Mouse (Mus musculus): Measurements from ENCODE around the gene Brms1l.
A peak's percentile ranks its signal among the peaks of the same experiment; 100 is the strongest.
"Not testable (repeated sequence)": the region's sequence is repeated elsewhere in the genome, so short reads cannot be mapped to it uniquely, and the experiment has no call there.

The Brms1l gene

GRCm38 (mm10) chr12:55836199-55836951 lies at the start of gene Brms1l:
Gene Brms1l, plus strand, starts transcription at chr12:55836324.
- peak; percentile 97 for DNase-seq (ENCODE audit: low spot score)

GRCm38 (mm10) chr12:55794485-55794884 lies 41.6 kb upstream of the Brms1l start:
- not testable (repeated sequence) for DNase-seq (ENCODE audit: low spot score)

DNA sequence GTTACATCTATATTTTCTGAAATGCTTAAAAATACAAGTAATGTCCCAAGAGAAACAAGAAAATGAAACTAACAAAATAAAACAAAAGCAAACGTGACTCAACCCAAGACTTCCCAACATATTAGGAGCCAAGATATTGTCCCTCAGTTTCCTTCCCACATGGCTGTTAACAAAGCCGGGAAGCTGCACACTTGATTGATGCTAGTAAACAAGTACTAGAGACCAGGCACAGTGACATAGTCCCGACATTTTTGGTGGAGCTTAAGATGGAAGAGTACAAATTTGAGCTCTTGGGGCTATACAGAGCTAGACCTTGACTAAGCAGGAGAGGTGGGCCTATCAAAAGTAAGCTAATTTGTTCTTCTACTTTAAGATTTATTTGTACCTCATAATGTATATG lies 39.0 kb upstream of the Brms1l start:
- DNase-seq (ENCODE audit: low spot score) = no peak

- no peak for DNase-seq (ENCODE audit: low spot score)
Measured at GRCm38 (mm10) chr12:55798745-55799144, 37.4 kb upstream of the Brms1l start.

DNA sequence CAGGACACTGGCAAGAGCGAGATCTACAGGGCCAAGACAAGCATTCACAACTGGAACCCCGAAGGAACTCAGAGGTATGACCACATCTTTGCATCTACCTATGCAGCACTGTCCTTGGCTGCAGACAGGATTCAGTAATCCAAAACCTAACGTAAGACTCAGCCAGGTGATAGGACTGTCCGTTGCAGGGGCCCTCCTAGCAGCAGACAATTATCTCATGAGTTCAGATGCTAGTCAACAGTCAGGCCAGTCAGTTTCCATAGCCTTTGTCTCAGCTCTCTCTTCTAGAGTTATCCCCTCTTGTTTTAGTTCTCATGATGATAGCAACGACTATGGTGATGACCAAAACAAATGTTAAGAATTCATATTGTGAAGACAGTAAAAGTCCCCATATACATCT lies 36.0 kb upstream of the Brms1l start:
- no peak for DNase-seq (ENCODE audit: low spot score)

DNA sequence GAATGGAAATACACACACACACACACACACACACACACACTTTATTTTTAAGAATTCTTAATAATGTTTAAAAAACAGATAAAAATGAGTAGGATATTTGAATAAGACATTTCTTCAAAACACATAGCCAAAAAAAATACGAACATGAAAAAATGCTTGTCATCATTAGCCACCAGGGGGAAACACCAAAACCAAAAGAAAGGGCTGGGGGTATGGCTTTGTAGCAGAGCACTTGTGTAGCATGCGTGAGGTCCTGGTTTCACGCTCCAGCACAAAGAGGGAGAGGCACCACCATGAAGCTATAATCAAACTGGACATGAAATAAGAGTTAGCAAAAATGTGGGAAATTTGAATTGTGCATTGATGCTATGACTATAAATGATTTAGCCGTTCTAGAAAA lies 35.0 kb upstream of the Brms1l start:
- DNase-seq (ENCODE audit: low spot score) = no peak

DNA sequence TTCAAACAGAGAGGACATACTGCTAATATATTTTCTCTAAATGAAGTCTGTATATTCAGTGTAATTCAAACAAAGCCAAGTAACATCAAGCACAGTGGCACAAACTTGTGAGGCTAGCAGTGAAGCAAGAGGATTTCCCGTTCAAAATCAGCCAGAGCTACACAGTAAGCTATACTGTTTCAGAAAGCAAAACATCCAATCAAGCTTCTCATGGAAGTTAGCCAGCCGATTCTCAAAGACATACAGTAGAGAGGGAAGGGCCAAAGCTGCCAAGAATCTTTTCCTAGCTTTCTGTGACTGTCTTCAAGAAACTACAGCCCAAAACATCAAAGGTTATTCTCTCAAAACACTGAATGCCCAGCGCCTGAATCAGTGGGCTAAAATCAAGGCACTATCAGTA lies 31.1 kb upstream of the Brms1l start:
- DNase-seq (ENCODE audit: low spot score) = no peak

- no peak for DNase-seq (ENCODE audit: low spot score)
Measured at GRCm38 (mm10) chr12:55816488-55816887, 19.6 kb upstream of the Brms1l start.

DNA sequence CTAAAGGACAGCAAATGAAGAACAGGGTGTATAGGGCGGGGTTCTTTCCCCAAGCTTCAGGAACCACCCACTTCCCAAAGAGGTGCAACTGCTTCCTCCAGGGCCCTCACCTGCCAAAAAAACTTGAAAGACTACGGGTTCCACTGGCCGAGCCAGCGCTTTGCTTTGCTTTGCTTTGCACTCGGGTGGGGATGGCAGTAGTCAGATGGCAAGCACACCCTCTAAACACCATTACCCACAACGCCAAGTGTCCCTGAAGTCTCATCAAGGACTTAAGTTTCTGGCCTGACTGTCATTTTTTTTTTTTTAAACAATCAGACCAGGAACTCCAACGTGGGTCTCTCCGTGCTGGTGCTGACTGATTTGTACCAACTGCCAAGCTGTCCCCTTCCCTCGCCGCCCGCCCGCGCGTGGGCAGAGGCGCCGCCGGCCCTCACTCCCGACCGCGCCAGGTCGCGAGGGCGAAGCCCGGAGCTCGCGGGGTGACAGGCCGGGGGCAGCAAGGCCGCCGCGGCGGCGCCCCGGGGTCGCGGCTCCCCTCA lies 15.9 kb upstream of the Brms1l start:
- DNase-seq (ENCODE audit: low spot score) = peak; percentile 51

- peak; percentile 87 for DNase-seq (ENCODE audit: low spot score)
Measured at GRCm38 (mm10) chr12:55820661-55821314, 15.3 kb upstream of the Brms1l start, which contains the start of gene Ralgapa1. Gene Ralgapa1, minus strand, starts transcription at chr12:55821167.

GRCm38 (mm10) chr12:55824027-55824426 lies 12.1 kb upstream of the Brms1l start:
- DNase-seq (ENCODE audit: low spot score) = no peak

GRCm38 (mm10) chr12:55825537-55825936 lies 10.6 kb upstream of the Brms1l start:
- DNase-seq (ENCODE audit: low spot score) = no peak

DNA sequence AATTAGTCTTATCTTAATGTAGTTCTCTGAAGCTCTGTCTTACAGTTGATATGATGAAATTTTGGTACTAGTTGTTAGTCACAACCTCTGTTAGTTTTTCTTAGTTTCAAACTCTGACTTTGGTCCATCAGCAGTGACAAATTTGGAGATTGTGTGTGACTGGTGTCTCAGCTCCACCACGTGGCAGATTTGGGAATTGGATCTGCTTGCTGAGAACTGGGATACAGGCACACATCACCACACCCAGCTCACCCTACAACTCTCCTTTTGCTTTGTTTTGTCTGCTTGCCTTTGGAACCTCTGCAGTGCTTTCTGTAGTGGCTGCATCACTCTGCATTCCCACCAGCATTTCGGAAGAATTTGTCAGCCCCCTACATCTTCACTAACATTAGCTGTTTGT lies 5.0 kb upstream of the Brms1l start:
- DNase-seq (ENCODE audit: low spot score) = peak; percentile 73

DNA sequence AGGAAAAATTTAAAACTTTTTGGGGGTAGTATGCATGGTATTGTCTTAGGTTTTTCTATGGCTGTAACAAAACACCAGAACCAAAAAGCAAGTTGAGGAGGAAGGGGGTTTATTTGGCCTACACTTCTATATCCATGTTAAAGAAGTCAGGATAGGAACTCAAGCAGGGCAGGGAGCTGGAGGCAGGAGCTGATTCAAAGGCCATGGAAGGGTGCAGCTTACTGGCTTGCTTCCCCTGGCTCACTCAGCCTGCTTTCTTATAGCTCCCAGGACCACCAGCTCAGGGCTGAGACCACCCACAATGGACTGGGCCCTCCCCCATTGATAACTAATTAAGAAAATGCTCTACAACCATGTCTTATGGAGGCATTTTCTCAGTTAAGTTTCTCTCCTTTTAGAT lies 3.2 kb upstream of the Brms1l start:
- DNase-seq (ENCODE audit: low spot score) = no peak

DNA sequence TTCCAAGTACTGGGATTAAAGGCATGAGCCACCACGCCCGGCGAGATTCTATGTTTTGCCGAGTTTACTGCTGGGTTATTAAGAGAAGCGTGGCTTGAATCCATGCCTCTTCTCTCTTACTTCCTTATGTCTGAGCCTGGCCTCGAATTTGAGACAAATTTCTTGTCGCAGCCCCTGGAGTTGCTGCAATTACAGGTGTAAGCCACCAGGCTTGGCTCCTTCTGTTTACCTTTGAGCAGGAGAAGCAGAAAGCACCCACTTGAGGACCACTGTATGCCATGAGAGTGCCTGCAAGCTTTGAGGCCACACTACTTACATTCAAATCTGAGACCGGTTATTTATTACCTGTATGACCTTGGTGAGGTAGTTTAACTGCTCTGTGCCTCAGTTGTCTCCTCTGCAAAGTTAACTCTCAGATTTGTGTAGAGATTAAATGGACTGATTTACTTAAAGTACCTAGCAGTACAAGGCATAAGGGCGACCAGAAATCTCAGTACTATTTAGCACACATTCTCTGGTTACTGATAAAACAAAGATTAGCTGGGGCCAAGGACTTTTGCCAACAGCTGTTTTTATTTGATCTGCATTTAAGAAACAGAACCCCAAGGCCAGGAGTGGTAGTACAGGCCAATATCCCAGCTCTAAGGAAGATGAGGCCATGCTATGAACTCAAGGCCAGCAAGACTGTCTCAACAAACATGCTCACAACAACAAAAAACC lies 2.1 kb upstream of the Brms1l start:
- no peak for DNase-seq (ENCODE audit: low spot score)

DNA sequence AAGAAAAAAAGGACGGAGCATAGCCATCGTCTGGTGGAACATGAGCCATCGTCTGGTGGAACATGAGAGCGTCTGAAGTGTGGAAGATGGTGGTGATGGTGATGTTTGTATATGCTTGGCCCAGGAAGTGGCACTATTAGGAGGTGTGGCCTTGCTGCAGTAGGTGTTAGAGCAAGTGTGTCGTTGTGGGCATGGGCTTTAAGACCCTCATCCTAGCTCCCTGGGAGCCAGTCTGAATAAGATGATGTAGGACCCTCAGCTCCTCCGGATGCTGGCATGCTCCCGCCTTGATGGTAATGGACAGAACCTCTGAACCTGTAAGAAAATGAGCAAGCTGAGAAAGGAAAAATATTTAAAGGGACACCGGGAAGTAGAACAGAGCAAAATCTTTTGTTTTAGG lies 1.2 kb upstream of the Brms1l start:
- no peak for DNase-seq (ENCODE audit: low spot score)

DNA sequence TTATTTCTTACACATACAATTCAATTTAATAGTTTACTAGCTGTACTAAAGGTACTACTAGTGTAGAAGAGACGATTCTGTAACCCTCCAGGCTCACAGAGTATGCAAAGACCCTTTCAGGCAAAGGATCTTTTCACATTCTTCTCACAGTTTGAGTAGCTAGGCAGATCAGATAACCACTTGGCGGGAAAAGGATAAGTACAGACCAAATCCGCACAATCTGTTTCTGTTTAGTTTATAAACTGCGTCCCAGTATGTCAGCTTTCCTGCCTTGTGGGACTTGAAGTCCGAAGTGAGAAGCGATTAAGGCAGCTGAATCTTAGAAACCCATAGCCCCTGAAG lies 296 bp upstream of the Brms1l start:
- no peak for DNase-seq (ENCODE audit: low spot score)

DNA sequence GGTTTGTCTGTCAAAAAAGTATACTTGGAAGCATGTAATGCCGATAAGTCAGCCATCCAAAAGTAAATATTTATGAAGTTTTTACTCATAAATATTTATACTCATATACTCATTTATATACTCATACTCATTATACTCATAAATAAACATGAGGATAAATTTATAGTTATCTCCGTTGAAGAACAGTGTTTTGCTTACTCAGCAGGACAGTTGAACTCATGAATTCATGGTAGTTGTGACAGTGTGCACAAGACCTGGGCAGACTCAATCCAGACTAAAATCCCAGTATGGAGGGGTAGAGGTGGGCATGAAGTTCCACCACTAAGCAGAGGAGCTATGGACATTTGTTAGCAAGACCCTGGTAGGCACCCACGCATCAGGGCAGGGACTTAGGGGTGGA lies 1.4 kb downstream of the Brms1l start:
- DNase-seq (ENCODE audit: low spot score) = no peak

DNA sequence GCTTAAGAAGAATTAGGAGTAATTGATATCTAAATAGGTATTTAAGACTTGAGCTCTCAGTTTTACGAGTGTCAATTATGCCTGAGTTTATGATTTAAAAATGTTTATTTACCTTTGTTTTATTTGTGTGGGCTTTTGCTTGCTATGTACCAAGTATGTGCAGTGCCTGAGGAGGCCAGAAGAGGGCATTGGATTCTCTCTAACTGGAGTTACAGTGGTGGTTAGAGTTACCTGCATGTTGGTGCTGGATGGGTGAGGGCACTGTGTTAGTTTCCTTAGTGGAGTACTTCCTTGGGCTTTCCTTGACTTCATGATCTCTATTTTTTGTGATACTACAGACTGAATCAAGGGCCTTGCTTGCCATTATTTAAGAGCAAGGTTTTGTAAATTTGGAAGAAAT lies 10.6 kb downstream of the Brms1l start:
- DNase-seq (ENCODE audit: low spot score) = peak; percentile 18

GRCm38 (mm10) chr12:55847851-55848250 lies 11.7 kb downstream of the Brms1l start:
- DNase-seq (ENCODE audit: low spot score) = no peak

DNA sequence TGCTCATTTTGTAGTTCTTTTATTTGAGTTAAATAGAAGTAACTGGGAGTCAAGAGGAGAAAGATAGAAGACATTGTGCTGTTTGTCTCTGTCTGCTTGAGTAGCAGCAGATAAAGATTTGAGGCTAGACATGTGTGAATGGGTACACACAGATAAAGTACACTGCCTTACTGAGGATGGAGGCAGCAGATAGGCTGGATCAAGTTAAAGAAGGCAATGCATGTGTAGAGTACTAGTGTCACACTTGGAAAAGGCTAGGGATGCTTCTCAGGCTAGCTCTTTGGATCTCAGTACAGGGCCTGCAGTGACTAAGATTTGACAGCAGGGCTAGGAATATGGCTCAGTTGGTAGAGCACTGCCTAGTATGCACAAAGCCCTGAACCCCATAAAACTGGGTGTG lies 14.5 kb downstream of the Brms1l start:
- DNase-seq (ENCODE audit: low spot score) = no peak

- no peak for DNase-seq (ENCODE audit: low spot score)
Measured at GRCm38 (mm10) chr12:55859409-55860349, 23.6 kb downstream of the Brms1l start.

All from urinary bladder, postnatal 14 days (tissue).